Mouse (Mus musculus) T-helper 1 cell (primary cell): ENCODE measurements at regions not wholly inside any gene's neighbourhood (a gene's known extent, or its start where the extent isn't known, plus 50 kb on each side); places are given as distances from the start of the nearest gene placed in this dataset.
"Not testable (repeated sequence)": the region's sequence is repeated elsewhere in the genome, so short reads cannot be mapped to it uniquely, and the experiment has no call there.

Experiments used
- in situ Hi-C: fragments of 300-600 bp; cut with MboI, MseI; formaldehyde crosslinking; loops from one replicate; pipeline ENCODE4 v1.15.1; 2025; ENCODE audit warnings: high pct_unique_total_duplicates

DNA sequence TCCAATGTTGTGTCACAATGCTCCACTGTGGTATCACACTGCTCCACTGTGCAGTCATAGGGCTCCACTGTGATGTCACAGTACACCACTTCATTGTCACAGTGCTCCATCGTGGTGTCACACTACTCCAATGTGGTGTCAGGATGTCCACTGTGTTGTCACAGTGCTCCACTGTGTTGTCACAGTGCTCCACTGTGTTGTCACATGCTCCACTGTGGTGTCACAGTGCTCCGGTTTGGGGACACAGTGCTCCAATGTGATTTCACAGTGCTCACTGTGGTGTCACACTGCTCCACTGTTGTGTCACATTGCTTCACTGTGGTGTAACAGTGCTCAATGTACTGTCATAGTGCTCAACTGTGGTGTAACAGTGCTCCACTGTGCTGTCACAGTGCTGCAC, 108.1 kb upstream of the Scaf8 start:
- in situ Hi-C loops = no loop called here

DNA sequence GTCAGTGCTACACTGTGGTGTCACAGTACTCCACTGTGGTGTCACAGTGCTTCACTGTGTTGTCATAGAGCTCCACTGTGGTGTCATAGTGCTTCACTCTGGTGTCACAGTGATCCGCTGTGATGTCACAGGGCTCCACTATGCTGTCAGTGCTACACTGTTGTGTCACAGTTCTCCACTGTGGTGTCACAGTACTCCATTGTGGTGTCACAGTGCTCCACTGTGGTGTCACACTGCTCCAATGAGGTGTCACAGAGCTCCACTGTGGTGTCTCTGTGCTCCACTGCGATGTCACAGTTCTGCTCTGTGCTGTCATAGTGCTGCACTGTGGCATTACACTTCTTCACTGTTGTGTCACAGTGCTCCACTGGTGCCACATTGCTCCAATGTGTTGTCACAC, 107.5 kb upstream of the Scaf8 start:
- in situ Hi-C loops = no loop called here

GRCm38 (mm10) chr17:3009939-3010338, 104.8 kb upstream of the Scaf8 start:
- in situ Hi-C loops = no loop called here

- in situ Hi-C loops = no loop called here
Measured at GRCm38 (mm10) chr17:3012045-3012444, 102.7 kb upstream of the Scaf8 start.

GRCm38 (mm10) chr17:3019631-3020391, 95.0 kb upstream of the Scaf8 start:
- in situ Hi-C loops = no loop called here

GRCm38 (mm10) chr17:3020406-3020805, 94.4 kb upstream of the Scaf8 start:
- in situ Hi-C loops = no loop called here

- in situ Hi-C loops = no loop called here
Measured at GRCm38 (mm10) chr17:3022245-3022935, 92.4 kb upstream of the Scaf8 start.

GRCm38 (mm10) chr17:3022936-3023247, 91.9 kb upstream of the Scaf8 start:
- in situ Hi-C loops = not testable (repeated sequence)

DNA sequence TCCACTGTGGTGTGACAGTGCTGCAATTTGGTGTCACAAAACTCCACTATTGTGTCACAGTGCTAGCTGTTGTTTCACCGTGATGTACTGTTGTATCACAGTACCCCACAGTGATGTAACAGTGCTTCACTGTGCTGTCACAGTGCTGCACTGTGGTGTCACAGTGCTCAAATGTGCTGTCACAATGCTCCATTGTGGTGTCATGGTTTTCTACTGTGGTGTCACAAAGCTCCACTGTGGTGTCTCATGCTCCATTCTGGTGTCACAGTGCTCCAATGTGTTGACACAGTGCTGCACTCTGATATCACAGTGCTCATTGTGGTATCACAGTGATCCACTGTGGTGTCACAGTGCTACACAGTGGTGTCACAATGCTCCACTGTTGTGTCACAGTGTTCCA, 91.3 kb upstream of the Scaf8 start:
- in situ Hi-C loops = no loop called here

GRCm38 (mm10) chr17:3026859-3027258, 87.9 kb upstream of the Scaf8 start:
- in situ Hi-C loops = not testable (repeated sequence)

DNA sequence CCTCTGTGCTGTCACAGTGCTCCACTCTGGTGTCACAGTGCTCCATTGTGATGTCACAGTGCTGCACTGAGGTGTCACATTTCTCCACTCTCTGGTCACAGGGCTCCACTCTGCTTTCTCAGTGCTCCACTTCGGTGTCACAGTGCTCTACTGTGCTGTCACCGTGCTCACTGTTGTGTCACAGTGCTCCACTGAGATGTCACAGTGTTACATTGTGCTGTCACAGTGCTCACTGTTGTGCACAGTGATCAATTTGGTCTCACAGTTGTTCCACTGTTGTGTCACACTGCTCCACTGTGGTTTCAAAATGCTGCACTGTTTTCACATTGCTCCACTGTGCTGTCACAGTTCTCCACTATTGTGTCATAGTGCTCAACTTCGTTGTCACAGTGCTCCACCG, 87.4 kb upstream of the Scaf8 start:
- in situ Hi-C loops = no loop called here

GRCm38 (mm10) chr17:3029750-3030149, 85.0 kb upstream of the Scaf8 start:
- in situ Hi-C loops = not testable (repeated sequence)

GRCm38 (mm10) chr17:3035099-3035498, 79.7 kb upstream of the Scaf8 start:
- in situ Hi-C loops = no loop called here

DNA sequence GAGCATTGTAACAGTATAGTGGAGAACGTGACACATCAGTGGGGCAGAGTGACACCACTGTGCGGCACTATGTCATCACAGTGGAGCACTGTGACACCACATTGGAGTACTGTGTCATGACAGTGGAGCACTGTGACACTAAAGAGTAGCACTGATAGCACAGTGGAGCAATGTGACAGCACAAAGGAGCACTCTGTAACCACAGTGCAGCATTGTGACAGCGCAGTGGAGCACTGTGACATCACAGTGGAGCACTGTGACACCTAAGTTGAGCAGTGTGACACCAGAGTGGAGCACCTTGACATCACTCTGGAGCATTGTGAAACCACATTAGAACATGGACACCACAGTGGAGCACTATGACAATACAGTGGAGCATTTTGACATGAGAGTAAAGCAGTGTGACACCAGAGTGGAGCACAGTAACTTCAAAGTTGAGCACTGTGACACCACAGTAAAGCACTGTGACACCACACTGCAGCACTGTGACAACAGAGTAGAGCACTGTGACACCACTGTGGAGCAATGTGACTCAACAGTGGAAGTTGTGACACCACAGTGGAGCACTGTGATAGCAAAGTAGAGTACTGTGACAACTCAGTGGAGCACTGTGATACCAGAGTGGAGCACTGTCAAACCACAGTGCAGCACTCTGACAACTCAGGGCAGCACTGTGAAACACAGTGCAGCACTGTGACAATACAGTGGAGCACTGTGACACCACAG, 77.5 kb upstream of the Scaf8 start:
- in situ Hi-C loops = no loop called here

DNA sequence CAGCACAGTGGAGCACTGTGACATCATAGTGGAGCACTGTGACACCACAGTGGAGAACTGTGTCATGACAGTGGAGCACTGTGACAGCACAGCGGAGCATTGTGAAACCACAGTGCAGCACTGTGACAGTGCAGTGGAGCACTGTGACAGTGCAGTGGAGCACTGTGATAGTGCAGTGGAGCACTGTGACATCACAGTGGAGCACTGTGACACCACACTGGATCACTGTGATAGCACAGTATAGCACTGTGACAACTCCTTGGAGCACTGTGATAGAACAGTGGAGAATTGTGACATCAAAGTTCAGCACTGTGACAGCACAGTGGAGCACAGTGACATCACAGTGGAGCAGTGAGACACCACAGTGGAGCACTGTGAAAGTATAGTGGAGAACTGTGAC, 76.7 kb upstream of the Scaf8 start:
- in situ Hi-C loops = no loop called here

- in situ Hi-C loops = loop anchor here (5.0 kb wide), 1 partner anchor 98 kb away; no protein-coding TSS in a partner anchor
Measured at GRCm38 (mm10) chr17:3044520-3044919, 70.3 kb upstream of the Scaf8 start.

GRCm38 (mm10) chr17:3053859-3054258, 60.9 kb upstream of the Scaf8 start:
- in situ Hi-C loops = not testable (repeated sequence)

DNA sequence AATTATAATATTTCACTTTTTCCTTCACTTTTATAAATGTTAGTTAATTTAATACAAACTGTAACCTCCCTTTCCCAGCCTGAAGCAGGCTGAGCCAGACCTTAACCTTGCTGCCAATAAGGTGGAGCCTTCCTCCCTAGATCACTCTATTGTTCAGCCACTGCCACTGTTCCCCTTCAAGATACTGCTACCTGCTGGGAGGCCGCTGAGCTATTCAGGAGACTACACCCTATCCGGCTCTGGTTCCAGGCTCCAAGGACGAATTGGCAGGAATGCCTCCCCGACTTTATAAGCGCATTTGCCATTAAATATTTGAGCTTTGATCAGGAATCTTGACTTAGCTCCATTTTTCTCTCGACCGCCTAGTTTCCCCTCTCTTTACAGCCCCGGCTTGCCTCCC, 59.9 kb upstream of the Scaf8 start:
- in situ Hi-C loops = not testable (repeated sequence)

- in situ Hi-C loops = not testable (repeated sequence)
Measured at GRCm38 (mm10) chr17:3055376-3055775, 59.4 kb upstream of the Scaf8 start.

- in situ Hi-C loops = not testable (repeated sequence)
Measured at GRCm38 (mm10) chr17:3063401-3063800, 51.4 kb upstream of the Scaf8 start.
